Mouse (Mus musculus): ENCODE data around the gene Gja1.
"Not testable (repeated sequence)": the region's sequence is repeated elsewhere in the genome, so short reads cannot be mapped to it uniquely, and the experiment has no call there.

Gja1 gene

DNA sequence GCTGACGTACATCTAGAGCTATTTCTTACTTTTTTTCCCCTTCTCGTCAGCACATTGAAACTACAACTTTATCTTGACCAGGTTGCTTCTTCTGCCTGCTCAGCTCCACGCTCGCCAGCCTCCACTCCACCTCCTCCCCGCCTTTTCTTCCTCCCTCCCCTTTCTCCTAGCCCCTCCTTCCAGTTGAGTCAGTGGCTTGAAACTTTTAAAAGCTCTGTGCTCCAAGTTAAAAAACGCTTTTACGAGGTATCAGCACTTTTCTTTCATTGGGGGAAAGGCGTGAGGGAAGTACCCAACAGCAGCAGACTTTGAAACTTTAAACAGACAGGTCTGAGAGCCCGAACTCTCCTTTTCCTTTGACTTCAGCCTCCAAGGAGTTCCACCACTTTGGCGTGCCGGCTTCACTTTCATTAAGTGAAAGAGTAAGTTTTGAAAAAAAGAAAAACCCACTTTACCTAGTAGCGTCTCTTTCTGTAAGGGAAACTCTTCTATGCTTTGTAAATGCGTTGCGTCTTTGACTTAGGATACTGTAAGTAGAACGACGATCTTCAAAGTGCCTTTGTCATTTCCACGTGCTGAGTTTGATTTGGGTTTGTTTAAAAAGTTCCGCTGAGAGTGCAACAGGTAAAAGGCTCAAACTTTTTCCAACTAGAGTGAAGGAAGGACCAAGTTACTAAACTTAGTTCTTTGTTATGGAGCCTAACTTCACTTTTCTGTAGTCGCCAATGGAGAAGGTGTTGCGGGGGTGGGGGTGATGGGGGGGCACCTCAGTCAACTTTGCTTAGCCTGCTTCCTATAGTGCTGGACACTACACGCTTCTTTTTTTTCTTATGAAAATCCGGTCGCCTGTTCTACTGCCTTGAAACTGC is at the start of gene Gja1:
Gene Gja1, plus strand, starts transcription at position 234 of the 869 bp plus-strand sequence.
- peak; percentile 23 for DNase-seq (ENCODE audit: low spot score)

DNA sequence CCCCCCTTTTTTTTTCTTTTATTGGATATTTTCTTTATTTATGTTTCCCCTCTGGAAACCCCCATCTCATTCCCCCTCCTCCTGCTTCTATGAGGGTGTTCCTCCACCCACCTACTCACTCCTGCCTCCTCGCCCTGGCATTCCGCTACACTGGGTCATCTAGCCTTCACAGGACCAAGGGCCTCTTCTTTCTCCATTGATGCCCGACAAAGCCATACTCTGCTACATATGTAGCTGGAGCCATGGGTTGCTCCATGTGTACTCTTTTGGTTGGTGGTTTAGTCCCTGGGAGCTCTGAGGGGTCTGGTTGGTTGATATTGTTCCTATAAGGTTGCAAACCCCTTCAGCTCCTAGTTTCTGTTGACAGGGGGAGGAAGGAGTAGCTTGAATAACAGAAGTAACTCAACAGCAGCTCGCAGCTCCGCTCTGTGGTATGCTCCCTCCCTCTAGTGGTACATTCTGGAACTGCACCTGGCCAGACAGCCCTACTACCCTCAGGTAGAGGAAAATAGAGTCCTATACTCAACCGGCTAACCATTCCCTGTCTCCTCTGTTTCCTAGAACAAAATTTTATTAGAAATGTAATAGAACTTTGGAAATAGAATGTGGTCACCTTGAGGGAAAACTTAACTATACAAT is 38.2 kb upstream of the Gja1 start:
- peak; percentile 86 for DNase-seq (ENCODE audit: low spot score)

- no peak for DNase-seq (ENCODE audit: low spot score)
These were observed 16.7 kb upstream of the Gja1 start for GRCm38 (mm10) chr10:56360472-56360871.

DNA sequence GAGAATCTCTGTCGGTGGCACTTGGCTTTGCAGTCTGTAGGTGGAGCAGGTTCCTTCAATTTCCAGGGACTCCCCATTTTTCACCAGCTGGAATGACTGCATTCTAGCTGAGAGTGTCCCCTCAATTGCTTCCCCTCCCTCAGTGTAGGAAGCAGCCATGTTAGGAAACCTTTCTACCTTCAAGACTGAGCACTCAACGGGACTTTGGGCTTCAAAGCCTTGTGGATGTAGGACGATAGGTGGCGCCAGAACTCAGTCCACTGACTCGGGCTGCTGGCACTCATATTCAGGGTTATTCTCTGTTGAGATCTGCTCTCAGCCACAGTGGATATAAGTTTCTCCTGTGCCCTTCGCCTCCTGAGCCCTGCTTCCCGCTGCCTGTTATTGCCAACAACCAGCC is 8.1 kb upstream of the Gja1 start:
- DNase-seq (ENCODE audit: low spot score): peak; percentile 74

DNA sequence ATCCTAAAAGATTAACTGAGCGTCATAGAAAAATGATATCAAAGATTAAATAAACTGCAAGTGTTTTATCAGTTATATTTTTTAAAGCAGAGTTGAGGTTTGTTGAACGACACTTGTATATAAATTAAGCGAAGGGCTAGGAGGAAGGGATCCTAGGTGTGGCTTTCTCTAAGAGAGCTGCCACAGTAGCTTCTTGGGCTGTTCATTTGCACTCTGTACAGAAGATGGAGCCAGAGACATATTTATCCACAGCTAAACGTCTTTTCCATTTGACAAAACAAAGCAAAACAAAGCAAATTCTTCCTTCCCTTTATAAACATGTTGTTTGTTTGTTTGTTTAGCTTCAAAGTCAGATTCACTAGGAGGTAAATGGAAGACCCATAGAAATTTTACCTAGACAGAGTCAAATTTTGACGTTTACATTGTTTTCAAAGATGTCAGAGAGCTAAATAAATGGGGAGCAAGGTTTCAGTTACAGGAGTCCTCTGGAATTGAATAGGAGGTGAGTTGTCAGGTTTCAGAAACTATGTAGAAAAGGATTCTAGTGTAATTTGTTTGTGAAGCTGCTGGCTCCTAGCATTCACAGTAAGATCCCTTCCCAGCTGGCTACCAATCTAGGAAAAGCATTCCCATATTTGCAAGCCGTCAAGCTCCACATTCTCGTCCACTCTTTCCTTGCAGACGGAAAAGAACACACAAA is 4.0 kb upstream of the Gja1 start:
- no peak for DNase-seq (ENCODE audit: low spot score)

DNA sequence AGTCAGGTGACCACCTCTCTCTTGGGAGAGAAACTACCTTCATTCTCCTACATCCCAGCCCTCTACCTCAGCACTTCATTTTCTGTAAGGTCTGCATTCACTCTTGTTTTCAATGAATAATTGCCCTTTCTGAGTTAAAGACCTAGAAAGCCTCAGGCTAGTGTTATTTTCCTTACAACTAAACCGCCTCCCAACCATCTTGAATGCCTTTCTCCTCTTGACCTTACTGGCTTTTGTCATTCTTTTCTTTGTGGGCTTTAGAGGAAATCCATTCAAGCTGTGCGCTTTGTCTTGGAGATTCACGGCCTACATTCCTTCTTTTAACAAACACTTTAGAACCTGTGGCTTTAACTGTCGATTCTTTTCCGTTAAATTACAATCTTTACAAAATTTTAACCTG is 3.0 kb upstream of the Gja1 start:
- DNase-seq (ENCODE audit: low spot score): no peak

DNA sequence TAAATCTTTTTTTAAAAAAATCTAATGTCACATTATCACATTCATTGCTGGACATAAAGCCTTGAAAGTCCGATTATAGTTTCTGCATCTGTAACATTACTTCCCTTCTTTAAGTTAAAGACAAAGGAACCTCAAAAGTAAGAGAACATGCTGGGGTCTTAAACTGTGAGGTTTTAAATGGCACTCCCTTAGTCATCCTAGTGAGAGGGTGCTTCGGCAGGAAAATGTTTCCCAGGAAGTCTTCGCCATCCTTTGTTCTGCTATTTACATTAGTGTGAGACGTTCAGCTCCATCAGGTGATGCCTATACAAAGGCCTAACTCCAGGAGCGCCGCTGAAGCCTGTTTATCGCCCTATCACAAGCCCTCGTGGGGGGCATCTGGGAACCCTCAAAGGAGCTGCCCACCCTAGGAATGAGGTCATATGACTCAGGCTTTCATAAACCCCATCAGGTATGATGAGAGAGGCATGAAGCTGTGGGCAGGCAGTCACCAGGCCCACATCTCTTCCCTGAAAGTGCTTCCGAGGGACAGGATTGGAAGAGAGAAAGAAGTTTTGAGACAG is 1.1 kb upstream of the Gja1 start:
- DNase-seq (ENCODE audit: low spot score): no peak

DNA sequence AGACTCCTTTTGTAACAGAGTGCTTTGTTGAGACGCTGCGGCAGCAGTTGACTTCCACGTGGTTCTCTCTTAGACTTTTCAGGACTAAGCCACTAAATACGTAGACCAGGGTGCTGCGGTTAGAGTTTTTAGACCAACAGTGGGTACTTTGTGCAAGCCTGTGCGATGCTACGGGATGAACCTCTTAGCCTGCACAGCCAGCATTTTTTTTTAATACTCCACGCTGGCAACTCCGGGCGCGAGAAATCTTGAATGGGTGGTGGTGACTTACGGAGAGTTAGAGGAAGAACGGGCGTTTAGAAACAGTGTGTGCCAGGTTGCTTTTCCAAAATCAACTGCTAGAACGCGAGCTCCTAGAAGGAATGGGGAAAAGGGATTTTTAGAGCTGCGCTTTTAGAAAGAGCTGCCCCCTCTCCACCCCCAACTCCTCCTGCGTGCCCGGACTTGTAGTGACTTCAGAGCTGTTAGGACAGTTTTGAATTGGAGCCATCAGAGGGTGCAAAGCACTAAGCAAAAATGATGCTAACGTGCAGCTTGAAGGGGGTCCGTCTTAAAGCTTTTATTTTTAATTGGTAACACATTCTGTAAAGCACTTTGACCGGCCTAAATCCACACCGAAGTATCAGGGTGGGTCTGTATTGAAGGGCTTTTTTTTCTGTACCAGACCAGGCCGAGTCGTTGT is 977 bp downstream of the Gja1 start:
- no peak for DNase-seq (ENCODE audit: low spot score)

DNA sequence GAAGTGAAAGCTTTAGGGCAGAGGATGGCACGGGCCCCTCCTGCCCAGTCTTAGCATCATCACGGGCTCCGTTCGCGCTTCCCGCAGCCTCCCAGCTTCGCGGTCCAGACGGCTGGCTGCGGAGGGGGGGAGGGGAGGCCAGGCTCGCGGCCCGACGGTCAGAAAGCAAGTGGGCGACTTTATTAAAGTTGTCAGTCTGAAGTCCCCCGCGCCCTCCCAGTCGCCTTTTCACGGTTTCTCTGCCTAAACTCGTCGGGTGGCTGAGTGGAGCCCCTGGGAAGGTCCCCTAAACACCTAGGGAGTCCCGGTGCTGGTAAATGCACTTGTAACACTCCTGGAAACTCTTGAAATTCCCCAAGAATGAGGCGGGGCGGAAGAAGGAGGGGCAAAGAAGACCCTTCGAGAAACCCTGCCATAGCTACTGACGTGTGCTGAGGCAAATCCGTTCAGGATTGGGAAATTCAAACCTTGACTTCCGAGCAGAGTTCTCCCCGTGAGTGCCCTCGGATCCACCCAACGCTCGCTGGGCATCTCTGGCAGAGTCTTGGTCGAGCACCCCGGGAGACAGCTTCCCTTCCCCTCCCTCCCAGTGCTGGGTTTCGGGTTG is 1.6 kb downstream of the Gja1 start:
- DNase-seq (ENCODE audit: low spot score): peak; percentile 11

- DNase-seq (ENCODE audit: low spot score): no peak
These were observed 2.6 kb downstream of the Gja1 start for GRCm38 (mm10) chr10:56379720-56380119.

GRCm38 (mm10) chr10:56385195-56386109 is 8.3 kb downstream of the Gja1 start:
- DNase-seq (ENCODE audit: low spot score): no peak

- no peak for DNase-seq (ENCODE audit: low spot score)
These were observed 16.1 kb downstream of the Gja1 start for GRCm38 (mm10) chr10:56393095-56393784.

- not testable (repeated sequence) for DNase-seq (ENCODE audit: low spot score)
These were observed 16.8 kb downstream of the Gja1 start for GRCm38 (mm10) chr10:56393815-56394417.

GRCm38 (mm10) chr10:56397875-56398274 is 20.7 kb downstream of the Gja1 start:
- DNase-seq (ENCODE audit: low spot score): no peak

GRCm38 (mm10) chr10:56398310-56398709 is 21.2 kb downstream of the Gja1 start:
- DNase-seq (ENCODE audit: low spot score): no peak

DNA sequence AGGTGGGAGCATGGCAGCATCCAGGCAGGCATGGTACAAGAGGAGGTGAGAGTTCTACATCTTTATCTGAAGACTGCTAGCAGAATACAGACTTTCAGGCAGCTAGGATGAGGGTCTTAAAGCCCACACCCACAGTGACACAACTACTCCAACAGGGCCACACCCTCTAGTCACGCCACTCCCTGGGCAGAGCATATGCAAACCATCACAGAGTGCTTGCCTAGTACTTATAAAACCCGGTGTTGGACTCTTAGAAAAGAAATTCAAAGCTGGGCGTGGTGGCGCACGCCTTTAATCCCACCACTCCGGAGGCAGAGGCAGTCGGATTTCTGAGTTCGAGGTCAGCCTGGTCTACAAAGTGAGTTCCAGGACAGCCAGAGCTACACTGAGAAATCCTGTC is 24.3 kb downstream of the Gja1 start:
- not testable (repeated sequence) for DNase-seq (ENCODE audit: low spot score)

DNA sequence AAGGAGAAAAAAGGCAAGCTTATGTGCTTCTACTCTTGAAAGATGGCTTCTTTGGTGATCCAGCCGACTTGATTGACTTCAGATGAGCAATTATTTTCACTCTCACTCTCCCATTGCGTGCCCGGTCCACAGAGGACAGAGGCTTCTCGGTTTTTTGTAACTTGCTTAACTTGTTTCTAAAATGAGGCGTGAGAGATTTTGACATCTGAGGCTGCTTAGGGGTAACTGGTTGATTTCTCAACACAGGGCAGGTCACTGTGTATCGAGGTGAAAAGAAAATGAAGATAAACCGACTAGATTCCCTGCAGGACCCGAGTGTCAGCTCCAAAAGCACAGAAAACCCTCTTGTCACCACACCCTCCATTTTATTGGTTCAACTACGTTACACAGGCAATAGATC is 28.8 kb downstream of the Gja1 start:
- no peak for DNase-seq (ENCODE audit: low spot score)

DNA sequence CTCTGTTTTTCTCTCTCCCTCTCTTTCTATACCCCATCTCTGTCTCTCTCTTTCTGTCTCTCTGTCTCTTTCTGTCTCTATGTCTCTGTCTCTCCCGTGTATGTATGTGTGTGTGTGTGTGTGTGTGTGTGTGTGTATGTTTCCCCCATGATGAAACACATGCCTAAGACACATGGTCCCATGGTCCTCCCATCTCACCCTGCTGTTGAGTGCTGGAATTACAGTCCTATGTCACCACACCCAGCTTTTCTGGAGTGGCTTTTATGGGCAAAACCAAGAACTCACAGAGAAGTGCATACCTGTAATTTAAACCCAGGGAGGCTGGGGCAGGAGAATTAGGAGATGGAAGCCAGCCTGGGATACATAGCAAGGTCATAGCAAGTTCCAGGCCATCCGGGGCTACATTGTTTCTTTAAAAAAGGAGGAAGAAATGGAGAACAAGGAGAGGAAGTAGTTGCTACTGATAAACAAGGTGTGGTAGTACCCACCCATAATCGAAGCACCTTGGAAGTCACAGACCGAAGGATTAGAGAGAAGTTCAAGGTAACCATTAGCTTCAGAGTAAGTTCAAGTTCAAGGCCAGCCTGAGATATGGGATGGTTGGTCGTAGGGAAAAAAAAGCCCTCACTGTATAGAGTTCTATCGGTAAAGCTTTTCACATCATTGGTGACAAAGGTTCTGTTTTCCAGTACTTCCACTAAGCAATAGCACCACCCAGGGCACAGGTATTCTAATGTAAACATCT is 29.4 kb downstream of the Gja1 start:
- no peak for DNase-seq (ENCODE audit: low spot score)
